Mouse (Mus musculus) left cerebral cortex, postnatal 14 days (tissue): ENCODE data around the gene Relch. TPM values are rescaled to one million over a fixed set of nuclear protein-coding genes. Genes with fewer than 3 reads are reported as not detected.
A peak's percentile ranks its signal among the peaks of the same experiment; 100 is the strongest.
"Not testable (repeated sequence)": the region's sequence is repeated elsewhere in the genome, so short reads cannot be mapped to it uniquely, and the experiment has no call there.

Source experiments
- DNase-seq, 2 experiments: peaks; one replicate each; pipeline ENCODE4 v3.0.0; 2021 to 2022; ENCODE audit warnings: low spot score in 2 of 2, mixed read lengths in 1 of 2
- intact Hi-C: fragments of 180-260 bp; cut with DNase I; formaldehyde crosslinking; loops from one replicate; pipeline ENCODE4 v1.15.1; 2025
- long read RNA-seq, 2 experiments: library from polyadenylated mRNA; stranded (forward); transcript quantifications; one replicate each; pipeline ENCODE4 v2.0.0; 2021
- total RNA-seq, 2 experiments: library from RNA; stranded (reverse); gene quantifications; 2 replicates each; pipeline ENCODE4 v1.2.3; 2021

Relch gene
- total RNA-seq = 100 to 1,000 TPM; 102 to 103 TPM
- long read RNA-seq, experiment 1, full-length matches to known transcripts = 20 of 35 reads
- long read RNA-seq, experiment 1, partial matches to known transcripts = 5 of 35 reads
- long read RNA-seq, experiment 1, other reads (novel, unspliced or antisense) = 10 of 35 reads
- long read RNA-seq, experiment 2, full-length matches to known transcripts = 19 of 36 reads
- long read RNA-seq, experiment 2, partial matches to known transcripts = 5 of 36 reads
- long read RNA-seq, experiment 2, other reads (novel, unspliced or antisense) = 12 of 36 reads

GRCm38 (mm10) chr1:105663171-105663961 is at the start of gene Relch, which contains the start of gene Pign:
Gene Relch, plus strand, starts transcription at chr1:105663861.
Gene Pign, minus strand, starts transcription at chr1:105663677.
- intact Hi-C loops = loop anchor here (5.0 kb wide), 2 partner anchors 49 to 329 kb away; partner anchors contain the start of gene Zcchc2

GRCm38 (mm10) chr1:105630481-105630880 is 33.2 kb upstream of the Relch start:
- DNase-seq = peak; percentile 44 to 57
- intact Hi-C loops = loop anchor here (1.0 to 5.0 kb wide), 2 partner anchors 533 to 644 kb away; no protein-coding TSS in a partner anchor

More at GRCm38 (mm10) chr1:105663171-105663961, at the start of gene Relch, which contains the start of gene Pign:
- peak; percentile 98 to 99 for DNase-seq

- intact Hi-C loops = no loop called here
- no peak for DNase-seq
Observed at GRCm38 (mm10) chr1:105644093-105644492, 19.6 kb upstream of the Relch start.

DNA sequence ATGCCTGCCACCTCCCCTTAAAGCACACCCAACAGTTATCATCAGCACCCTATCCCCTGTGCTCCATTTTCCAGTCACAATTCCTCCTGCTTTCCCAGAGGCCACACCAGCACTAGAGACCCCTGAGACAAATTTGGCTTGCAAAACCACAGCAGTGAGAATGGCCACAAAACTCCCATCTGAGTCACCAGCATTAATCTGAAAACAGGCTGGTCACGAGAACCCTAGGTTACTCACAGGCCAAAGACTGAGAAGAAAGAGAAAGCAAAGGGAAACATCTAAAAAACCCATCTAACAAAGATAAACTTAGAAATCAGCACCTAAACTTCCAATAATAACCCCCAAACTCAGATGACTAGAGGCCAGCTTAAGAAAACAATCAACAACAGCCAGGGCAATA is 13.0 kb upstream of the Relch start:
- no peak for DNase-seq
- intact Hi-C loops = no loop called here

GRCm38 (mm10) chr1:105653981-105654380 is 9.7 kb upstream of the Relch start:
- intact Hi-C loops = no loop called here
- no peak for DNase-seq

DNA sequence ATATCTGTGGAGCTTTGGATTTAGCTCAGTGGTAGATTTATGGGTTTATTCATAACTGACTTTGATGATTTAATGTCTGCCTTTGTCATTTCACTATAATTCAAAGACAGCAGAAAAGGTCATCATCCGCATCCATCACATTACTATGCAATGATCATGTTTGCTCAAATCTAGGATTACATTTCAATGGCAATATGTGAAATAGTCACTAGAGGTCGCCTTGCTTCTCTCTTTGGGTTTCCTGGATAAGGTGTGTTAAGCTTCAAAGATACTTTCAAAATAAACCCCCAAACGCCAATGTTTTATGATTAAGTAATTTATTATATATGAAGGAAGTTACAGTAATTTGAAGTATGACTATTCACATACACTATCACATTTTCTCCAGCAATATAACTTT is 3.6 kb upstream of the Relch start:
- intact Hi-C loops = loop anchor here (5.0 kb wide), 2 partner anchors 52 to 332 kb away; partner anchors contain the start of gene Zcchc2
- peak; percentile 69 to 74 for DNase-seq

DNA sequence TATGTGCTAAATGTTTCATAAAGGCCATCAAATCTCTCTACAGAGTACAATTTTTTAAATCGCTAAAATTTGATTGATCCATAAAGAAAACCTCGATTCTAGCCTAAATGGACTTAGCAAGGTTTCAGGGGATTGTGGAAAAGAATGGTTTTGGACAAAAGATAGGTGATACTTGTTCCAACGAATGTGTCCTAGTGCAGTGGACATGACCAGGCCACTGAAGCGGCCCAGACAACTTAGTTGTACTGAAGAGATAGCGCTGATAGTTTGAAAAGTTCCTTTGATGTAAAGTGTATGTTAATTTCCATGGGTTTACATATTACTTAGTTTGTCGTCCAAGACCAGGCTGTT is 866 bp upstream of the Relch start:
- no peak for DNase-seq
- intact Hi-C loops = loop anchor here (5.0 kb wide), 2 partner anchors 50 to 330 kb away; partner anchors contain the start of gene Zcchc2

DNA sequence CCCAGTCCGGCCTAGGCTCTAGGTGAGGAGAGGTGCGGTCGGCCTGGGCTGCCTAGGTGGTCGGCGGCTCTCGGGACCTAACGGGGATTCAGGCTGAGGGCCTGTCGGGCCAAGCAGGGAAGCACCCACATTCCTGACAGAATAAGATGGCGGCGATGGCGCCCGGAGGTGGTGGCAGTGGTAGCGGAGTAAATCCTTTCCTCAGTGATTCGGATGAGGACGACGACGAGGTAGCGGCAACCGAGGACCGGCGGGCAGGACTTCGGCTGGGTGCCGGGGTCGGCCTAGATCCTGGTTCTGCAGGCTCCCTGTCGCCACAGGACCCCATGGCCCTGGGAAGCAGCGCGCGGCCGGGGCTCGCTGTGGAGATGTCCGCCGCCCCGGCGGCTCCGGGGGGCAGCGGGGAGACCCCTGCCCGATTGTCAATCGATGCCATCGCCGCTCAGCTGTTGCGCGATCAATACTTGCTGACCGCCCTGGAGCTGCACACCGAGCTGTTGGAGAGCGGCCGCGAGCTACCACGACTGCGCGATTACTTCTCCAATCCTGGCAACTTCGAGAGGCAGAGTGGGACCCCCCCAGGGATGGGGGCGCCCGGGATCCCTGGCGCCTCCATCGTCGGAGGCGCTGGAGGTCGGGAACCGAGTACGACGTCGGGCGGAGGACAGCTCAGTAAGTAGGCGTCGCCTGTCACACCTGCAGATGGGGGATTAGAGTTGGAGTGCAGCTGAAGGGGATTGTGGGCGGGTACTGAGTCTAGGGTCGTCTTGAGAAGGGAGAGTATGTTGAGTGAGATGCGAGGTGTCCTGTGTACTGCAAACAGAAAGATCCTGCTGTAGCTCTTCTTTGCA is 526 bp downstream of the Relch start:
- intact Hi-C loops = loop anchor here (5.0 kb wide), 2 partner anchors 48 to 328 kb away; partner anchors contain the start of gene Zcchc2
- DNase-seq = peak; percentile 13 to 18

GRCm38 (mm10) chr1:105669700-105670099 is 6.0 kb downstream of the Relch start:
- intact Hi-C loops = no loop called here
- DNase-seq = no peak

GRCm38 (mm10) chr1:105674763-105675162 is 11.1 kb downstream of the Relch start:
- intact Hi-C loops = no loop called here
- DNase-seq = no peak

DNA sequence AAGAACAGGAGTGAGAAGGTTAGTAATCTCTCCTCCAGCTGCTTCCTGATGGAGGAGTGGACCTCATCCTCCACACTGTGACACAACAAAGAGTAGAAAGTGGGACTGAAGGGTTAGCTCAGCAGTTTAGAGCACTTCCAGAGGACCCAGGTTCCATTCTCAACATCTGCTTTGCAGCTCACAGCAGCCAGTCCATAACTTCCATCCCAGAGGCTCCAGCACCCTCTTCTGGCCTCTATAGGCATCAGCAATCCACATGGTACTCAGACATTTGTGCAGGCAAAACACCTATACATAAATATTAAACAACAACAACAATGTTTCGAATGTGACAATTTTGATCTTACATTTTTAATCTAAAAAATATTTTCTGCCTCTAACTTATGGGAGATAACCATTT is 16.9 kb downstream of the Relch start:
- DNase-seq = no peak
- intact Hi-C loops = no loop called here

GRCm38 (mm10) chr1:105685501-105685900 is 21.8 kb downstream of the Relch start:
- no peak for DNase-seq
- intact Hi-C loops = no loop called here

DNA sequence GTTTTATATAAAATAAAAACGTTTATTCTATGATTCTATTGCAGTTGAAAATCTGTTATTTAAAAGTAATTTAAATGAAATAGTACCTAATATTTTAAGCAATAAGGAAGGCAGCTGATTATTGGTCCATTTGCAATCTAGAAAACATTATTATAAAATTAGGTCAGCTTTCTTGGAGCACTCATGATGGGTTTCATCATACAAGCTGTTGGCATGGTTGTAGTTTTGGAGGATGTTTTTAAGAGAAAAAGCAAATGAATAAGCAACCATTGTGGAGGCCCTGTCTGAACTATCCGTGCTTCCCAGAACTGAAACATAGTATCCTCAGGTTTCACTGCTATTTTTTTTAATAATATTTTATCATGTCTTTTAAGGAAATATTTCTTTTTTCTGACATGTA is 31.9 kb downstream of the Relch start:
- intact Hi-C loops = no loop called here
- DNase-seq = no peak

GRCm38 (mm10) chr1:105700984-105701530 is 37.4 kb downstream of the Relch start:
- intact Hi-C loops = no loop called here
- DNase-seq = no peak

DNA sequence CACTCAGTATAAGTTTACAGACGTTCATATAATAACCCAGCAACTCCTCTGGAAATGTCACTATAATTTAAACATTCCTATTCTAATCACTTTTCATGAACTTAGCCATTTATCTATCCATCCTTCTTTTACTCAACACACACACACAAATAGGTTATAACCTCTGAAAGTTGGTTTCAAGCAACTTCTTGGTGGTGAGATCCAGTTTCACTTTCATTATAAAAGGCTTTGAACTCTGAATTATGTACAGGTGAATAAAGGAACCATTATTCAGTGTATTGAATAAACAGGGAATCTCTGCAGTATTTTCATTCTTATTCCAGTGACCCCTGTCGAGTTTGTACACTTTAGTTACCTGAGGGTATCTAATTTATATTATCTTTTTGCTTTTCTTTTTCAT is 45.8 kb downstream of the Relch start:
- DNase-seq = no peak
- intact Hi-C loops = no loop called here

GRCm38 (mm10) chr1:105711227-105711626 is 47.6 kb downstream of the Relch start:
- intact Hi-C loops = loop anchor here (5.0 kb wide), 1 partner anchor 49 kb away; the partner anchor contains the start of genes Pign and Relch
- DNase-seq = peak; percentile 10 to 50

DNA sequence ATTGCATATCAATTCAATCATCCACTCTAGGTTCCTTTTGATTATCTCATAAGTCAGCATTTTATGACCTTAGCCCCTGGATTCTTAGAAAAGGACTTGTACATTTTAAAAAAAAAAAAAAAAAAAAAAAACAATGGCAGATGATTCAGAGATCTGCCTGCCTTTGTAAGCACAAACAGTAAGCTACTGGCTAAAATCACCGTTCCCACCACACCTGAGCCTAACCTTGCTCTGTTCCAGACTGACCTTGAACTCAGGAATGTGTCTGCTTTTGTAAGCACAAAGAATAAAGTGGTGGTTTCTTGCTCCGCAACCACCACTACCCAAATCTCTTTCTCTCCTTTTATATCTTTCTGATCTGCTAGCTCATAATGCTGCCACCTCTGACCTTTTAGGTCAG is 49.2 kb downstream of the Relch start:
- intact Hi-C loops = loop anchor here (5.0 kb wide), 1 partner anchor 51 kb away; the partner anchor contains the start of genes Pign and Relch
- DNase-seq = no peak

GRCm38 (mm10) chr1:105718358-105718757 is 54.7 kb downstream of the Relch start:
- intact Hi-C loops = no loop called here

GRCm38 (mm10) chr1:105729246-105729645 is 65.6 kb downstream of the Relch start:
- intact Hi-C loops, DNase-seq: not testable (repeated sequence)

More at GRCm38 (mm10) chr1:105718358-105718757, 54.7 kb downstream of the Relch start:
- no peak for DNase-seq
